Mouse (Mus musculus): ENCODE measurements around the gene Bank1. TPM values are rescaled to one million over a fixed set of nuclear protein-coding genes. Genes with fewer than 3 reads are reported as not detected.

Gene Bank1
- total and polyA plus RNA-seq, 2 experiments from 2014 or later, result 0.30 TPM; not detected in 1

GRCm38 (mm10) chr3:136165167-136166032 lies 160.5 kb downstream of the Bank1 start:
- TF ChIP-seq CTCF (IDR thresholded peaks at IDR 0.05; ENCODE audit: low read depth) (no peak), EP300 (IDR thresholded peaks at IDR 0.05; ENCODE audit: low read depth) (no peak)
- DNase-seq (ENCODE audit: low spot score) (peak; percentile 19), ATAC-seq (ENCODE audit: insufficient read depth, low read depth) (peak; percentile 73)
- no peak overlapping the region for H3K4me2 ChIP-seq (ENCODE audit: low read depth, low read length)
- H3K4me3 ChIP-seq (ENCODE audit: low read depth, low read length), result no peak overlapping the region
- no peaks in the 10 kb centered on the region for H3K27me3 ChIP-seq (ENCODE audit: control insufficient read depth, insufficient read depth, low read length)
- H3K9ac ChIP-seq (replicated peaks; ENCODE audit: low read depth, low read length), result no peak overlapping the region
- 39% methylated on average over 7 of the region's 7 CpGs for WGBS
- no peaks in the 10 kb centered on the region for H3K9me3 ChIP-seq (replicated peaks; ENCODE audit: control insufficient read depth, low read length)
- H3K36me3 ChIP-seq (replicated peaks; ENCODE audit: control insufficient read depth, insufficient read depth, low read length), result no peaks in the 10 kb centered on the region
- H3K27ac ChIP-seq (ENCODE audit: low read depth), result no peak overlapping the region
- no peaks in the 10 kb centered on the region for H3K4me1 ChIP-seq (ENCODE audit: control insufficient read depth, insufficient read depth)

- H3K9ac ChIP-seq (replicated peaks; ENCODE audit: low read depth, low read length), result no peak overlapping the region
- no peak overlapping the region for H3K4me3 ChIP-seq (ENCODE audit: low read depth, low read length)
- H3K36me3 ChIP-seq (replicated peaks; ENCODE audit: control insufficient read depth, insufficient read depth, low read length), result no peaks in the 10 kb centered on the region
- no peaks in the 10 kb centered on the region for H3K27me3 ChIP-seq (ENCODE audit: control insufficient read depth, insufficient read depth, low read length)
- H3K27ac ChIP-seq (ENCODE audit: low read depth), result no peak overlapping the region
- no peak overlapping the region for H3K4me2 ChIP-seq (ENCODE audit: low read depth, low read length)
- 54% methylated on average over 2 of the region's 2 CpGs for WGBS
- H3K4me1 ChIP-seq (ENCODE audit: control insufficient read depth, insufficient read depth), result no peaks in the 10 kb centered on the region
- DNase-seq (ENCODE audit: low spot score), result no peak
- H3K9me3 ChIP-seq (replicated peaks; ENCODE audit: control insufficient read depth, low read length), result no peaks in the 10 kb centered on the region
- TF ChIP-seq CTCF (IDR thresholded peaks at IDR 0.05; ENCODE audit: low read depth) (no peak), EP300 (IDR thresholded peaks at IDR 0.05; ENCODE audit: low read depth) (no peak)
- no peak for ATAC-seq (ENCODE audit: insufficient read depth, low read depth)
Measured at GRCm38 (mm10) chr3:136158059-136158458, 167.8 kb downstream of the Bank1 start.

GRCm38 (mm10) chr3:136155555-136155954 lies 170.3 kb downstream of the Bank1 start:
- Histone ChIP-seq H3K27me3 (ENCODE audit: control insufficient read depth, insufficient read depth, low read length) (no peaks in the 10 kb centered on the region), H3K4me1 (ENCODE audit: control insufficient read depth, insufficient read depth) (no peaks in the 10 kb centered on the region), H3K9ac (replicated peaks; ENCODE audit: low read depth, low read length) (no peak overlapping the region), H3K4me3 (ENCODE audit: low read depth, low read length) (no peak overlapping the region), H3K4me2 (ENCODE audit: low read depth, low read length) (no peak overlapping the region), H3K27ac (ENCODE audit: low read depth) (no peak overlapping the region), H3K9me3 (replicated peaks; ENCODE audit: control insufficient read depth, low read length) (no peaks in the 10 kb centered on the region), H3K36me3 (replicated peaks; ENCODE audit: control insufficient read depth, insufficient read depth, low read length) (no peaks in the 10 kb centered on the region)
- DNase-seq (ENCODE audit: low spot score) (no peak), ATAC-seq (ENCODE audit: insufficient read depth, low read depth) (no peak)
- 78% methylated on average over 1 of the region's 1 CpGs for WGBS
- no peak for TF ChIP-seq EP300 (IDR thresholded peaks at IDR 0.05; ENCODE audit: low read depth)
- TF ChIP-seq CTCF (IDR thresholded peaks at IDR 0.05; ENCODE audit: low read depth), result no peak

- no peak for TF ChIP-seq EP300 (IDR thresholded peaks at IDR 0.05; ENCODE audit: low read depth)
- TF ChIP-seq CTCF (IDR thresholded peaks at IDR 0.05; ENCODE audit: low read depth), result no peak
- ATAC-seq (ENCODE audit: insufficient read depth, low read depth), result no peak
Measured at GRCm38 (mm10) chr3:136150886-136151285, 175.0 kb downstream of the Bank1 start.

GRCm38 (mm10) chr3:136147166-136147565 lies 178.7 kb downstream of the Bank1 start:
- Histone ChIP-seq H3K4me2 (ENCODE audit: low read depth, low read length) (no peak overlapping the region), H3K4me1 (ENCODE audit: control insufficient read depth, insufficient read depth) (no peaks in the 10 kb centered on the region), H3K27ac (ENCODE audit: low read depth) (no peak overlapping the region), H3K9ac (replicated peaks; ENCODE audit: low read depth, low read length) (no peak overlapping the region), H3K36me3 (replicated peaks; ENCODE audit: control insufficient read depth, insufficient read depth, low read length) (no peaks in the 10 kb centered on the region), H3K27me3 (ENCODE audit: control insufficient read depth, insufficient read depth, low read length) (no peaks in the 10 kb centered on the region), H3K4me3 (ENCODE audit: low read depth, low read length) (no peak overlapping the region), H3K9me3 (replicated peaks; ENCODE audit: control insufficient read depth, low read length) (no peaks in the 10 kb centered on the region)
- ATAC-seq (ENCODE audit: insufficient read depth, low read depth) (no peak), DNase-seq (ENCODE audit: low spot score) (no peak)
- 78% methylated on average over 2 of the region's 2 CpGs for WGBS
- TF ChIP-seq CTCF (IDR thresholded peaks at IDR 0.05; ENCODE audit: low read depth), result no peak
- no peak for TF ChIP-seq EP300 (IDR thresholded peaks at IDR 0.05; ENCODE audit: low read depth)

More at GRCm38 (mm10) chr3:136150886-136151285, 175.0 kb downstream of the Bank1 start:
- WGBS, result 69% methylated on average over 3 of the region's 3 CpGs
- H3K4me2 ChIP-seq (ENCODE audit: low read depth, low read length), result no peak overlapping the region
- no peak overlapping the region for H3K27ac ChIP-seq (ENCODE audit: low read depth)
- H3K4me1 ChIP-seq (ENCODE audit: control insufficient read depth, insufficient read depth), result no peaks in the 10 kb centered on the region
- no peaks in the 10 kb centered on the region for H3K9me3 ChIP-seq (replicated peaks; ENCODE audit: control insufficient read depth, low read length)
- no peak overlapping the region for H3K9ac ChIP-seq (replicated peaks; ENCODE audit: low read depth, low read length)
- no peaks in the 10 kb centered on the region for H3K36me3 ChIP-seq (replicated peaks; ENCODE audit: control insufficient read depth, insufficient read depth, low read length)
- no peak overlapping the region for H3K4me3 ChIP-seq (ENCODE audit: low read depth, low read length)
- H3K27me3 ChIP-seq (ENCODE audit: control insufficient read depth, insufficient read depth, low read length), result no peaks in the 10 kb centered on the region
- no peak for DNase-seq (ENCODE audit: low spot score)
